Mouse (Mus musculus) heart, embryonic 16.5 days (tissue): ENCODE measurements around the gene Gm20075. TPM values are rescaled to one million over a fixed set of nuclear protein-coding genes. Genes with fewer than 3 reads are reported as not detected.

Experiments
- polyA plus RNA-seq: library from polyadenylated mRNA; unstranded; fragments of >200 nt; fragmentation: Nextera tagmentation; extraction: Ambion mirVana; gene quantifications from 2 replicates; pipeline ENCODE4 v1.2.1, GENCODE M21; 2015

The Gm20075 gene
- polyA plus RNA-seq, 1 experiment from 2014 or later = 39.9 TPM

Other genes with a start within 250 kb of the Gm20075 start
- 2.9 and 4.6 TPM in 2 replicates for gene Iqgap2, start 189.5 kb downstream of the Gm20075 start, polyA plus RNA-seq
- gene Gm17190, start 678 bp upstream of the Gm20075 start, polyA plus RNA-seq = not detected in 2 replicates
- 1.1 and 1.2 TPM in 2 replicates for gene Sv2c, start 51.2 kb upstream of the Gm20075 start, polyA plus RNA-seq